Mouse (Mus musculus) G1E (cell line): ENCODE results near the gene Ddx49. TPM values are rescaled to one million over a fixed set of nuclear protein-coding genes. Genes with fewer than 3 reads are reported as not detected.
A peak's percentile ranks its signal among the peaks of the same experiment; 100 is the strongest.

ENCODE experiments used
- ATAC-seq: 2 replicates; pipeline ENCODE4 v1.8.0; 2016; ENCODE audit warnings: mild to moderate bottlenecking; ENCODE audit not compliant: insufficient number of reproducible peaks, poor library complexity, low FRiP score, severe bottlenecking; ENCODE audit errors: extremely low read depth
- DNase-seq: peaks from one replicate; pipeline ENCODE4 v3.0.0; 2012; ENCODE audit warnings: low spot score
- H3K27me3 ChIP-seq: 2 replicates; pipeline ENCODE4 v1.6.1; 2012; ENCODE audit warnings: mild to moderate bottlenecking, low read length, inconsistent platforms; ENCODE audit not compliant: insufficient read depth
- H3K36me3 ChIP-seq: replicated peaks from 2 replicates; pipeline ENCODE3; 2012; ENCODE audit warnings: mild to moderate bottlenecking, inconsistent platforms
- H3K4me1 ChIP-seq: 2 replicates; pipeline ENCODE4 v1.6.1; 2012; ENCODE audit warnings: low read depth, low read length, inconsistent platforms, mixed read lengths; ENCODE audit not compliant: insufficient read depth
- H3K4me3 ChIP-seq: 2 replicates; pipeline ENCODE4 v1.5.1; 2012; ENCODE audit warnings: low read depth, mild to moderate bottlenecking, inconsistent platforms, low read length, moderate library complexity, mixed read lengths
- H3K9me3 ChIP-seq: replicated peaks from 2 replicates; pipeline ENCODE4 v1.6.1; 2012; ENCODE audit warnings: inconsistent platforms
- CTCF ChIP-seq: IDR thresholded peaks from 2 replicates; pipeline ENCODE4 v1.5.1; 2012; ENCODE audit warnings: low read depth, low read length, inconsistent platforms, mixed read lengths
- GATA1 ChIP-seq: IDR thresholded peaks from 2 replicates; pipeline ENCODE4 v1.6.1; 2012; ENCODE audit warnings: borderline replicate concordance, low read length, inconsistent platforms, mixed read lengths
- GATA2 ChIP-seq: IDR thresholded peaks from 2 replicates; pipeline ENCODE4 v1.6.1; 2012; ENCODE audit warnings: low read depth, low read length, inconsistent platforms, borderline replicate concordance
- POLR2AphosphoS5 ChIP-seq: IDR thresholded peaks from 2 replicates; pipeline ENCODE4 v1.6.1; 2012; ENCODE audit warnings: low read depth, low read length, inconsistent platforms; ENCODE audit not compliant: insufficient replicate concordance
- TAL1 ChIP-seq: conservative IDR thresholded peaks from 2 replicates; pipeline ENCODE4 v1.6.1; 2012; ENCODE audit warnings: low read depth, low read length, inconsistent platforms, mixed read lengths
- polyA plus RNA-seq: library from polyadenylated mRNA; stranded (reverse); fragments of >175 nt; gene quantifications from 2 replicates; pipeline ENCODE4 v1.2.3, GENCODE M21; 2012
- total RNA-seq, 2 experiments: library from RNA; stranded (forward) in 1 of 2; stranded (reverse) in 1 of 2; fragments of 200-1000 nt in 1 of 2; fragments of >200 nt in 1 of 2; fragmentation: Nextera tagmentation in 1 of 2; gene quantifications; 2 replicates each; pipeline ENCODE4 v1.2.3; 2014 to 2017

The Ddx49 gene
- total and polyA plus RNA-seq, 3 experiments, result 41.3 to 114 (median 55.1) TPM

GRCm38 (mm10) chr8:70274350-70274749, 27.9 kb downstream of the Ddx49 start:
- ATAC-seq, result no peak
- H3K9me3 ChIP-seq, result no peaks in the 10 kb centered on the region
- H3K4me1 ChIP-seq, result peaks cover 41% of the 10 kb centered on the region
- no peaks in the 10 kb centered on the region for H3K36me3 ChIP-seq
- no peak for DNase-seq
- no peak overlapping the region for H3K4me3 ChIP-seq
- H3K27me3 ChIP-seq, result peaks cover 32% of the 10 kb centered on the region
- TF ChIP-seq TAL1, result no peak
- TF ChIP-seq GATA1, result no peak
- TF ChIP-seq POLR2AphosphoS5, result no peak
- no peak for TF ChIP-seq CTCF
- no peak for TF ChIP-seq GATA2

- H3K4me3 ChIP-seq, result no peak overlapping the region
- H3K27me3 ChIP-seq, result peaks cover 18% of the 10 kb centered on the region
- no peak for TF ChIP-seq POLR2AphosphoS5
- no peak for TF ChIP-seq GATA2
- TF ChIP-seq GATA1, result no peak
- no peak for TF ChIP-seq TAL1
- TF ChIP-seq CTCF, result no peak
- ATAC-seq, result peak; percentile 45; the same call in 1 of the 2 replicates
- no peaks in the 10 kb centered on the region for H3K9me3 ChIP-seq
- DNase-seq, result peak; percentile 47
- H3K36me3 ChIP-seq, result no peaks in the 10 kb centered on the region
- H3K4me1 ChIP-seq, result peaks cover 41% of the 10 kb centered on the region
Measured at GRCm38 (mm10) chr8:70272949-70273348, 29.3 kb downstream of the Ddx49 start.

DNA sequence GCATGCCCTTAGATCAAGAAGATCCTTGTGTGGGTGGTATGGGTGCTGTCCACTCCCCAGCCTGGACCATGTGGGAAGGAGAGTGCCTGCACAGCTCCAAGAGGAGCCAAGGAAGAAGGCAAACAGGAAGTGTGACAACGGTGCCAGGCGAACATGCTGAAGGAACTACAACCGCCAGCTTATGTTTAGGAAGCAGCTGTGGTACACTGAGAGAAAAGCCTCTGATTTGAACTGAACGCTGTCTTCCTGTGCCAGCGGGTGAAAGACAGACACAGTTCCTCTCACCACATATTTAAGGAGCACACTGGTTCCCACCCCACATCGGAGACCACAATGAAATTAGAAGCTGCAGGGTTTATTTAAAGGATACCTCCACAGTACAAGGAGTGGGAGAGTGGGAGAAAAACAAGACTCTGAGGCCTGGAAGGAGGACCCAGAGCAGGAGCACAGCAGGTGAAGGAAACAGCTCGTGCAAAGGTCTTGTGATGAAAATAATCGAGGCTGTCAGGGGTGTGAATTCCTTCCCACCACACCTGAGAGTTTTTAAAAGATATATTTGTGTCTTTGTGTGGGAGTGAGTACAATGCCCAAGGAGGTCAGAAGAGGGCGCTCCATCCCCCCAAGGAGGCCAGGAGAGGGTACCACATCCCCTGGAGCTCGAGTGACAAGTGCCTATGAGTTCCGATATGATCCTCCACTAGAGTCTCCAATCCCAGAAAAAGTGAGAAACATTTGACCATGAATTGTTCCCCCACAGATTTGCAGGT, 33.3 kb downstream of the Ddx49 start:
- peaks cover 26% of the 10 kb centered on the region for H3K36me3 ChIP-seq
- DNase-seq (no peak), ATAC-seq (no peak)
- H3K27me3 ChIP-seq, result no peaks in the 10 kb centered on the region
- no peak overlapping the region for H3K4me3 ChIP-seq
- no peaks in the 10 kb centered on the region for H3K9me3 ChIP-seq
- H3K4me1 ChIP-seq, result peaks cover 28% of the 10 kb centered on the region
- no peak for TF ChIP-seq CTCF
- no peak for TF ChIP-seq GATA2
- TF ChIP-seq POLR2AphosphoS5, result no peak
- TF ChIP-seq TAL1, result no peak
- no peak for TF ChIP-seq GATA1

- Histone ChIP-seq H3K27me3 (no peaks in the 10 kb centered on the region), H3K36me3 (peaks cover 33% of the 10 kb centered on the region), H3K9me3 (no peaks in the 10 kb centered on the region), H3K4me1 (peaks cover 26% of the 10 kb centered on the region), H3K4me3 (no peak overlapping the region)
- ATAC-seq (no peak), DNase-seq (no peak)
- no peak for TF ChIP-seq TAL1
Measured at GRCm38 (mm10) chr8:70268311-70268710, 34.0 kb downstream of the Ddx49 start.

DNA sequence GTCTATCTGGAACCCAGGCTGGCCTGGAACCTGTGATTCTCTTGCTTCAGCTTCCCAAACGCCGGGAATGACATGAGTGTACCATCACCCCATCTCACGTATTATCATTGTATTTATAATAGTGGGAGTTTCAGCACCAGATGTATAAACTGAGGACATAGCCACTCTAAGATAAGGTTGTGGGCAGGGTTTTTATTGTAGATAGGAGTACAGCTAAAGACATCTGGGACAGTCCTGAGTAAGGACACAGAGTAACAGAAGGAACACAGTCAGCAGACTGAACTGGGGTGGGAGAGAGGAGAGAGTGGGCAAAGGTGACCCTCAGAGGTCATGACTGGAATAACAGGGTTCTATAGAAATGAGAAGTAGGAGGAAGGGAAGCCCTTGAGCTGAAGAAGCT, 34.6 kb downstream of the Ddx49 start:
- no peak for DNase-seq
- H3K27me3 ChIP-seq, result no peaks in the 10 kb centered on the region
- ATAC-seq, result no peak

DNA sequence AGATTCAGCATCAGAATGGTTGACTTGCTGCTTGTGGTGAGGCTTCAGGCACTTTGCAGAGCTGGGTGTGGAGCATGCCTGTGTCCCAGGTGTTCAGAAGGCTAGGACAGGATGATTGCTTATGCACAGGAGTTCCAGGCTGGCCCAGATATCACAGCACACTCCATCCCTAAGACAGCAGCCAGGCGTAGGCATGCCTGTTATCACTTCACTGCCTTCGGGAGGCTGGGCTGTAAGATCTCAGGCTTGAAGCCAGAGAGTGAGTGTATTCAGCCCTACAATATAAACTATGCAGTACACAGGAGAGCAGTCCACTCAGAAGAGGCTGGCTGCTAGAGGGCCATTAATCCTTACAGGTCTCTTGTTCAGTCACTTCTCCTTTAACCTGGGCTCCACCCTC, 43.2 kb downstream of the Ddx49 start:
- no peak for ATAC-seq
- H3K4me3 ChIP-seq, result no peak overlapping the region
- no peaks in the 10 kb centered on the region for H3K27me3 ChIP-seq
- no peaks in the 10 kb centered on the region for H3K9me3 ChIP-seq
- no peak for DNase-seq
- peaks cover 2% of the 10 kb centered on the region; the same call in 1 of the 2 replicates for H3K4me1 ChIP-seq
- no peak for TF ChIP-seq CTCF
- TF ChIP-seq GATA2, result no peak
- no peak for TF ChIP-seq POLR2AphosphoS5
- no peak for TF ChIP-seq GATA1
- no peak for TF ChIP-seq TAL1
- peaks cover 99% of the 10 kb centered on the region for H3K36me3 ChIP-seq

More for the DNA sequence above, 34.6 kb downstream of the Ddx49 start:
- Histone ChIP-seq H3K4me3 (no peak overlapping the region), H3K36me3 (peaks cover 39% of the 10 kb centered on the region), H3K9me3 (no peaks in the 10 kb centered on the region), H3K4me1 (peaks cover 20% of the 10 kb centered on the region)
- TF ChIP-seq TAL1 (no peak), GATA2 (no peak), POLR2AphosphoS5 (no peak), CTCF (no peak), GATA1 (no peak)
